Mouse (Mus musculus) yolk sac, embryonic 10.5 days (tissue): ENCODE measurements around the gene H2-Q7.
A peak's percentile ranks its signal among the peaks of the same experiment; 100 is the strongest.
"Not testable (repeated sequence)": the region's sequence is repeated elsewhere in the genome, so short reads cannot be mapped to it uniquely, and the experiment has no call there.

ENCODE experiments used
- DNase-seq: peaks from one replicate; pipeline ENCODE4 v3.0.0-alpha.2; 2017; ENCODE audit warnings: low spot score

H2-Q7 gene

GRCm38 (mm10) chr17:35435577-35435976, 3.4 kb upstream of the H2-Q7 start:
- not testable (repeated sequence) for DNase-seq

GRCm38 (mm10) chr17:35437386-35437936, 1.5 kb upstream of the H2-Q7 start:
- DNase-seq: not testable (repeated sequence)

- not testable (repeated sequence) for DNase-seq
Observed at GRCm38 (mm10) chr17:35438395-35438794, 560 bp upstream of the H2-Q7 start.

GRCm38 (mm10) chr17:35439295-35439747, 366 bp downstream of the H2-Q7 start:
- DNase-seq: peak; percentile 39

DNA sequence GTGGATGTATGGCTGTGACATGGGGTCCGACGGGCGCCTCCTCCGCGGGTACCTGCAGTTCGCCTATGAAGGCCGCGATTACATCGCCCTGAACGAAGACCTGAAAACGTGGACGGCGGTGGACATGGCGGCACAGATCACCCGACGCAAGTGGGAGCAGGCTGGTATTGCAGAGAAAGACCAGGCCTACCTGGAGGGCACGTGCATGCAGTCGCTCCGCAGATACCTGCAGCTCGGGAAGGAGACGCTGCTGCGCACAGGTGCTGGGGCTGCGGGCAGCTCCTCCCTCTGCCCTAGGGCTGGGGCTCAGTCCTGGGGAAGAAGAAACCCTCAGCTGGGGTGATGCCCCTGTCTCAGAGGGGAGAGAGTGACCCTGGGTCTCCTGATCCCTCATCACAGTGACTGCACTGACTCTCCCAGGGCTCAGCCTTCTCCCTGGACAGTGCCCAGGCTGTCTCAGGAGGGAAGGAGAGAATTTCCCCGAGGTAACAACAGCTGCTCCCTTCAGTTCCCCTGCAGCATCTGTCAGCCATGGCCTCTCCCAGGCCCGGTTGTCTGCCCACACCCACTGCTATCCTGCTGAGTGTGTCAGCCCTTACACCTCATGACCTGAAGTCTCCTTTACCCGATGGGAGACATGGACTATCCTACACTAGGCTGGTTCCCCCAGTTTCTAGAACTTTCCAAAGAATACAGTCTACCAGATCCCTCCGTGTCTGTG, 1.1 kb downstream of the H2-Q7 start:
- not testable (repeated sequence) for DNase-seq

DNA sequence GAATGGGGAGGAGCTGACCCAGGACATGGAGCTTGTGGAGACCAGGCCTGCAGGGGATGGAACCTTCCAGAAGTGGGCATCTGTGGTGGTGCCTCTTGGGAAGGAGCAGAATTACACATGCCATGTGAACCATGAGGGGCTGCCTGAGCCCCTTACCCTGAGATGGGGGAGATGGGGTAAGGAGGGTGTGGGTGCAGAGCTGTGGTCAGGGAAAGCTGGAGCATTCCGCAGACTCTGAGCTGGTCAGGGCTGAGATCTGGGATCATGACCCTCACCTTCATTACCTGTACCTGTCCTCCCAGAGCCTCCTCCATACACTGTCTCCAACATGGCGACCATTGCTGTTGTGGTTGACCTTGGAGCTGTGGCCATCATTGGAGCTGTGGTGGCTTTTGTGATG, 3.4 kb downstream of the H2-Q7 start:
- not testable (repeated sequence) for DNase-seq

DNA sequence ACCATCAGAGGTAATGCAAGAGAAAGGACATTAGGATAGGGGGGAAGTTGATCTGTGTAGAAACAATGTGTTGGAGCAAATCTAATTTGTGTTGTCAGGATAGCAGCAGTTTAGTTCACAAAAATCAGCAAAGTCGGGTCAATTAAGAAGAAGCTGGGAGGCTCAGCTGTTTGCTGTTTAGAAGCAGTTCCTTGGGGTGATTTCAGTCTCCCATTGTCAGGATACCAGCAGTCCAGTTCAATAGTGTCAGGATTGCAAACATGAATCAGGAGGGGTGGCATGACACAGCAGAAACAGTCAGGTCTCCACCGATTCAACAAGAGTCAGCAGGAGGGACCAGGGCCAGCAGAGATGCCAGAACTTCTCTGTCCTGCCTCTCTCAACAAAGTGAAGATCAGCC, 5.6 kb downstream of the H2-Q7 start:
- DNase-seq: not testable (repeated sequence)

GRCm38 (mm10) chr17:35458247-35458646, 19.3 kb downstream of the H2-Q7 start:
- not testable (repeated sequence) for DNase-seq

GRCm38 (mm10) chr17:35460513-35461341, 21.8 kb downstream of the H2-Q7 start:
- not testable (repeated sequence) for DNase-seq

GRCm38 (mm10) chr17:35465651-35466050, 26.7 kb downstream of the H2-Q7 start:
- peak; percentile 34 for DNase-seq

DNA sequence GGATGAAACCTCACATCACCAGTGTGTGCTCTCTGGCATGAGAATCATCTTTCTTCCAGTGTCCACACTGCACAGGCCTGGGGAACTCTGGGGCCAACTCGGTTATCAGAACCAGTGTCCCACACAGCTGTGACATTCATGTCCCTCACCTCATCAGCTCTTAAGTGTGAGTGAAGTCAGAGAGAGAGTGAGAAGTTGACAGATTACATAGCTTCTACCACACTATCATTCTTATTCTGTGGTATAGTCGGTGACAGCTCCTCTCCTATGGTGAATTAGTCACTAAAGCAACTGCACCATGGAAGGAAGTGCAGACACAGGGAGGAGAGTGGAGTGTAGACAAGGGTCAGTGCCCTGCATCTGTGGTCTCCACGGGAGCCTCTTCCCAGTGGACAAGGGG, 30.0 kb downstream of the H2-Q7 start:
- DNase-seq: not testable (repeated sequence)

GRCm38 (mm10) chr17:35469842-35470751, 31.1 kb downstream of the H2-Q7 start, which contains the start of gene H2-Q10:
Gene H2-Q10, plus strand, starts transcription at chr17:35470089.
- DNase-seq: peak; percentile 80

DNA sequence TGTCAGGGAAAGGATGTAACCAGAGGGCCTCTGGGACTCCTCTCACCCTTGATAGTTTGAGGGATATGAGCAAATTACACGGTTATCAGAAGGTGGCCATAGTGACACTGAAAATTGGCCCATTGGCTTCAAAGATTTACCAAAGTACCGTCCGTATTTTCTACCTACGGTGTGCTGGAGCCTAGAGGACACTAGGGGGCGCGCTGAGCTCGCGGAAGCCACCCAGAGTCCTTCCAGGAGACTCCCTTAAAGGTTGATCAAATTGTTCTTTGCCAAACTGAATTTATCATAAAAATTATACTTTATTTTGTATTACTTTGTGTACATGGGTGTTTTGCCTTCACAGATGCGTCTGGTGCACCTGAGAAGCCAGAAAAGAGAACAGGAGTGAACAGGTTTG, 45.1 kb downstream of the H2-Q7 start:
- DNase-seq: no peak

GRCm38 (mm10) chr17:35485702-35486101, 46.7 kb downstream of the H2-Q7 start:
- peak; percentile 65 for DNase-seq

- DNase-seq: no peak
Observed at GRCm38 (mm10) chr17:35486726-35487125, 47.8 kb downstream of the H2-Q7 start.

DNA sequence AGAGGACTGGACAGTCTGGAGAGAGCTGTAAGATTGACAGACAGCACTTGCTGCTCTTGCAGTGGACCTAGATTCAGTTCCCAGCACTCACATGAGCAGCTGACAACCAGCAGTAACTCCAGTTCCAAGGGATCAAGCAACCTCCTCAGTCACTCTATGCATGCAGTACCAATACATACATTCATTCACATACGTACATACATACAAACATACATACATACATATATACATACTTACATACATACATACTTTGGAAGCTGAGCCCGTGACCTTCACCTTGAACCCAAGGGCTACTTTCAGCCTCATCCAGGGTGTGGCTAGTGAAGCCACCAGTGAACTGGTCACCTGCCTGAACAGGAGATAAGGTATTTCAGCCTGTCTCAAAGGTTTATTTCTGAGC, 49.1 kb downstream of the H2-Q7 start:
- DNase-seq: no peak

GRCm38 (mm10) chr17:35490320-35490719, 51.4 kb downstream of the H2-Q7 start:
- DNase-seq: no peak
